Mouse (Mus musculus) hindbrain, embryonic 16.5 days (tissue): ENCODE measurements around the gene Abcc12. TPM values are rescaled to one million over a fixed set of nuclear protein-coding genes. Genes with fewer than 3 reads are reported as not detected.

Experiments
- ATAC-seq: fragments of 200-750 bp; cut with Nextera tagmentation; 2 replicates; pipeline ENCODE4 v1.8.0; 2017; ENCODE audit warnings: moderate TSS enrichment, moderate library complexity
- H3K27ac ChIP-seq: fragments of 300-500 bp; sonication (generic); 2 replicates; pipeline ENCODE4 v1.5.1; 2014; ENCODE audit warnings: low read depth, mild to moderate bottlenecking, control low read depth, low read length, moderate library complexity
- H3K27me3 ChIP-seq: fragments of 300-500 bp; sonication (generic); replicated peaks from 2 replicates; pipeline ENCODE4 v1.6.1; 2014; ENCODE audit warnings: low read length; ENCODE audit not compliant: control insufficient read depth, insufficient read depth
- H3K36me3 ChIP-seq: fragments of 300-500 bp; sonication (generic); 2 replicates; pipeline ENCODE4 v1.6.1; 2014; ENCODE audit warnings: mild to moderate bottlenecking, low read length, moderate library complexity, mixed read lengths; ENCODE audit not compliant: control insufficient read depth, insufficient read depth
- H3K4me1 ChIP-seq: fragments of 300-500 bp; sonication (generic); 2 replicates; pipeline ENCODE4 v1.6.1; 2014; ENCODE audit warnings: low read depth, low read length; ENCODE audit not compliant: control insufficient read depth, insufficient read depth
- H3K4me2 ChIP-seq: fragments of 300-500 bp; sonication (generic); 2 replicates; pipeline ENCODE4 v1.6.1; 2014; ENCODE audit warnings: mild to moderate bottlenecking, low read length, control low read depth, moderate library complexity
- H3K4me3 ChIP-seq: fragments of 300-500 bp; sonication (generic); 2 replicates; pipeline ENCODE4 v1.5.1; 2014; ENCODE audit warnings: mild to moderate bottlenecking, low read length, control low read depth, moderate library complexity
- H3K9ac ChIP-seq: fragments of 300-500 bp; sonication (generic); 2 replicates; pipeline ENCODE4 v1.6.1; 2014; ENCODE audit warnings: low read depth, mild to moderate bottlenecking, control low read depth, low read length, moderate library complexity
- H3K9me3 ChIP-seq: fragments of 300-500 bp; sonication (generic); 2 replicates; pipeline ENCODE4 v1.6.1; 2014; ENCODE audit warnings: mild to moderate bottlenecking, low read length, moderate library complexity; ENCODE audit not compliant: control insufficient read depth
- WGBS: fragments of 180-500 bp; shearing (Covaris S2); extraction: QIAGEN DNeasy Blood & Tissue Kit; methylation state at CpG from one replicate; pipeline ENCODE4 v1.1.7; 2014; 5-methylcytosine and 5-hydroxymethylcytosine counted together
- polyA plus RNA-seq: library from polyadenylated mRNA; unstranded; fragments of >200 nt; fragmentation: Nextera tagmentation; extraction: Ambion mirVana; gene quantifications from 2 replicates; pipeline ENCODE4 v1.2.1, GENCODE M21; 2015

Gene Abcc12
- polyA plus RNA-seq, 1 experiment from 2014 or later: 0.26 TPM

- H3K4me2 ChIP-seq: no peak overlapping the region
- H3K4me3 ChIP-seq: no peak overlapping the region
- no peaks in the 10 kb centered on the region for H3K4me1 ChIP-seq
- 90% methylated on average over 7 of the region's 7 CpGs for WGBS
- peaks cover 6% of the 10 kb centered on the region for H3K9me3 ChIP-seq
- no peaks in the 10 kb centered on the region for H3K36me3 ChIP-seq
- H3K9ac ChIP-seq: no peak overlapping the region
- H3K27ac ChIP-seq: no peak overlapping the region
- H3K27me3 ChIP-seq: no peaks in the 10 kb centered on the region
- ATAC-seq: no peak
Measured at GRCm38 (mm10) chr8:86501341-86501740, 79.1 kb downstream of the Abcc12 start.

- no peak for ATAC-seq
- Histone ChIP-seq H3K4me1 (no peaks in the 10 kb centered on the region), H3K27me3 (no peaks in the 10 kb centered on the region), H3K36me3 (no peaks in the 10 kb centered on the region), H3K27ac (no peak overlapping the region), H3K4me2 (no peak overlapping the region), H3K9ac (no peak overlapping the region), H3K4me3 (no peak overlapping the region), H3K9me3 (no peaks in the 10 kb centered on the region)
- WGBS: 73% methylated on average over 4 of the region's 4 CpGs
Measured at GRCm38 (mm10) chr8:86495056-86495455, 85.4 kb downstream of the Abcc12 start.

- no peak overlapping the region for H3K9ac ChIP-seq
- H3K4me2 ChIP-seq: no peak overlapping the region
- H3K4me3 ChIP-seq: no peak overlapping the region
- no peaks in the 10 kb centered on the region for H3K27me3 ChIP-seq
- H3K4me1 ChIP-seq: no peaks in the 10 kb centered on the region
- H3K36me3 ChIP-seq: no peaks in the 10 kb centered on the region
- H3K27ac ChIP-seq: no peak overlapping the region
- no peak for ATAC-seq
- H3K9me3 ChIP-seq: no peaks in the 10 kb centered on the region
- 67% methylated on average over 1 of the region's 1 CpGs for WGBS
Measured at GRCm38 (mm10) chr8:86493841-86494240, 86.6 kb downstream of the Abcc12 start.

GRCm38 (mm10) chr8:86485411-86485810, 95.1 kb downstream of the Abcc12 start:
- H3K27ac ChIP-seq: no peak overlapping the region
- no peak for ATAC-seq
- H3K4me2 ChIP-seq: no peak overlapping the region
- H3K36me3 ChIP-seq: no peaks in the 10 kb centered on the region
- no peaks in the 10 kb centered on the region for H3K9me3 ChIP-seq
- H3K4me1 ChIP-seq: no peaks in the 10 kb centered on the region
- no peaks in the 10 kb centered on the region for H3K27me3 ChIP-seq
- H3K4me3 ChIP-seq: no peak overlapping the region
- H3K9ac ChIP-seq: no peak overlapping the region
- 91% methylated on average over 6 of the region's 6 CpGs for WGBS

- H3K4me2 ChIP-seq: no peak overlapping the region
Measured at GRCm38 (mm10) chr8:86484244-86484643, 96.2 kb downstream of the Abcc12 start.

GRCm38 (mm10) chr8:86482116-86482515, 98.4 kb downstream of the Abcc12 start:
- Histone ChIP-seq H3K36me3 (no peaks in the 10 kb centered on the region), H3K27ac (no peak overlapping the region), H3K4me2 (no peak overlapping the region), H3K9me3 (no peaks in the 10 kb centered on the region), H3K4me1 (no peaks in the 10 kb centered on the region), H3K27me3 (no peaks in the 10 kb centered on the region), H3K9ac (no peak overlapping the region), H3K4me3 (no peak overlapping the region)
- no peak for ATAC-seq
- WGBS: 89% methylated on average over 1 of the region's 1 CpGs

More at GRCm38 (mm10) chr8:86484244-86484643, 96.2 kb downstream of the Abcc12 start:
- no peaks in the 10 kb centered on the region for H3K9me3 ChIP-seq
- H3K4me1 ChIP-seq: no peaks in the 10 kb centered on the region
- H3K36me3 ChIP-seq: no peaks in the 10 kb centered on the region
- no peak for ATAC-seq
- no peak overlapping the region for H3K9ac ChIP-seq
- no peak overlapping the region for H3K27ac ChIP-seq
- no peaks in the 10 kb centered on the region for H3K27me3 ChIP-seq
- no peak overlapping the region for H3K4me3 ChIP-seq

GRCm38 (mm10) chr8:86475711-86476438, 104.6 kb downstream of the Abcc12 start:
- H3K9ac ChIP-seq: no peak overlapping the region
- H3K36me3 ChIP-seq: no peaks in the 10 kb centered on the region
- H3K4me3 ChIP-seq: no peak overlapping the region
- peaks cover 4% of the 10 kb centered on the region for H3K4me1 ChIP-seq
- WGBS: 44% methylated on average over 9 of the region's 9 CpGs
- no peaks in the 10 kb centered on the region for H3K27me3 ChIP-seq
- peak overlapping the region; percentile 52; the same call in 1 of the 2 replicates for H3K27ac ChIP-seq
- peak overlapping the region; percentile 27; the same call in 1 of the 2 replicates for H3K4me2 ChIP-seq
- ATAC-seq: peak; percentile 92
- H3K9me3 ChIP-seq: no peaks in the 10 kb centered on the region

- peaks cover 4% of the 10 kb centered on the region for H3K4me1 ChIP-seq
- no peaks in the 10 kb centered on the region for H3K9me3 ChIP-seq
- no peak for ATAC-seq
- no peaks in the 10 kb centered on the region for H3K36me3 ChIP-seq
- H3K4me2 ChIP-seq: no peak overlapping the region
- no peak overlapping the region for H3K4me3 ChIP-seq
- H3K27ac ChIP-seq: no peak overlapping the region
- H3K9ac ChIP-seq: no peak overlapping the region
- 95% methylated on average over 4 of the region's 4 CpGs for WGBS
- H3K27me3 ChIP-seq: no peaks in the 10 kb centered on the region
Measured at GRCm38 (mm10) chr8:86474461-86474860, 106.0 kb downstream of the Abcc12 start.

GRCm38 (mm10) chr8:86473121-86473520, 107.4 kb downstream of the Abcc12 start:
- H3K9me3 ChIP-seq: no peaks in the 10 kb centered on the region
- WGBS: 33% methylated on average over 6 of the region's 6 CpGs
- ATAC-seq: no peak
- peaks cover 4% of the 10 kb centered on the region for H3K4me1 ChIP-seq
- no peak overlapping the region for H3K4me3 ChIP-seq
- no peak overlapping the region for H3K27ac ChIP-seq
- H3K9ac ChIP-seq: no peak overlapping the region
- no peak overlapping the region for H3K4me2 ChIP-seq
- H3K36me3 ChIP-seq: no peaks in the 10 kb centered on the region
- no peaks in the 10 kb centered on the region for H3K27me3 ChIP-seq
